Mouse (Mus musculus) heart, embryonic 16.5 days (tissue): ENCODE measurements at regions not wholly inside any gene's neighbourhood (a gene's known extent, or its start where the extent isn't known, plus 50 kb on each side); places are given as distances from the start of the nearest gene placed in this dataset.

Experiments used
- ATAC-seq: fragments of 200-750 bp; cut with Nextera tagmentation; replicated peaks from 2 replicates; pipeline ENCODE4 v1.8.0; 2017; ENCODE audit warnings: moderate number of reproducible peaks; ENCODE audit not compliant: insufficient read depth, low FRiP score; ENCODE audit errors: extremely low read depth
- H3K27ac ChIP-seq: fragments of 300-500 bp; sonication (generic); 2 replicates; pipeline ENCODE4 v1.5.1; 2014; ENCODE audit warnings: mild to moderate bottlenecking, low read length, control low read depth, moderate library complexity
- H3K27me3 ChIP-seq: fragments of 300-500 bp; sonication (generic); 2 replicates; pipeline ENCODE4 v1.6.1; 2014; ENCODE audit warnings: low read length, mixed read lengths; ENCODE audit not compliant: control insufficient read depth, insufficient read depth
- H3K36me3 ChIP-seq: fragments of 300-500 bp; sonication (generic); 2 replicates; pipeline ENCODE4 v1.6.1; 2014; ENCODE audit not compliant: control insufficient read depth, insufficient read depth
- H3K4me1 ChIP-seq: fragments of 300-500 bp; sonication (generic); 2 replicates; pipeline ENCODE4 v1.6.1; 2014; ENCODE audit warnings: low read length, mixed read lengths; ENCODE audit not compliant: control insufficient read depth, insufficient read depth
- H3K4me2 ChIP-seq: fragments of 300-500 bp; sonication (generic); 2 replicates; pipeline ENCODE4 v1.6.1; 2014; ENCODE audit warnings: low read depth, mild to moderate bottlenecking, control low read depth, low read length
- H3K4me3 ChIP-seq: fragments of 300-500 bp; sonication (generic); 2 replicates; pipeline ENCODE4 v1.5.1; 2014; ENCODE audit warnings: mild to moderate bottlenecking, control low read depth, low read length
- H3K9ac ChIP-seq: fragments of 300-500 bp; sonication (generic); 2 replicates; pipeline ENCODE4 v1.6.1; 2014; ENCODE audit warnings: low read length, control low read depth
- H3K9me3 ChIP-seq: fragments of 300-500 bp; sonication (generic); replicated peaks from 2 replicates; pipeline ENCODE4 v1.6.1; 2016; ENCODE audit warnings: low read length; ENCODE audit not compliant: control insufficient read depth
- WGBS: fragments of 180-500 bp; shearing (Covaris S2); extraction: QIAGEN DNeasy Blood & Tissue Kit; methylation state at CpG from one replicate; pipeline ENCODE4 v1.1.7; 2014; 5-methylcytosine and 5-hydroxymethylcytosine counted together

GRCm38 (mm10) chr15:27325847-27326548 lies 140.5 kb upstream of the Ank start:
- Histone ChIP-seq H3K9ac (no peak overlapping the region), H3K4me3 (no peak overlapping the region), H3K4me2 (0 out of 2 replicates have a peak overlapping the region, but pooled peaks have one; percentile 23), H3K9me3 (no peaks in the 10 kb centered on the region), H3K27ac (no peak overlapping the region), H3K27me3 (no peaks in the 10 kb centered on the region), H3K36me3 (no peaks in the 10 kb centered on the region), H3K4me1 (peaks cover 3% of the 10 kb centered on the region; the same call in 1 of the 2 replicates)
- peak; percentile 32; the same call in 1 of the 2 replicates for ATAC-seq
- WGBS, result 24% methylated on average over 15 of the region's 15 CpGs

GRCm38 (mm10) chr15:27326549-27326876 lies 140.0 kb upstream of the Ank start:
- Histone ChIP-seq H3K9me3 (no peaks in the 10 kb centered on the region), H3K9ac (no peak overlapping the region), H3K36me3 (no peaks in the 10 kb centered on the region), H3K4me3 (no peak overlapping the region), H3K4me1 (peaks cover 3% of the 10 kb centered on the region; the same call in 1 of the 2 replicates), H3K4me2 (no peak overlapping the region), H3K27me3 (no peaks in the 10 kb centered on the region), H3K27ac (no peak overlapping the region)
- 43% methylated on average over 5 of the region's 5 CpGs for WGBS
- ATAC-seq, result no peak

GRCm38 (mm10) chr15:27327744-27328143 lies 138.7 kb upstream of the Ank start:
- no peak overlapping the region for H3K9ac ChIP-seq
- no peaks in the 10 kb centered on the region for H3K27me3 ChIP-seq
- H3K9me3 ChIP-seq, result no peaks in the 10 kb centered on the region
- WGBS, result 78% methylated on average over 5 of the region's 5 CpGs
- no peak overlapping the region for H3K4me3 ChIP-seq
- no peaks in the 10 kb centered on the region for H3K36me3 ChIP-seq
- no peak overlapping the region for H3K4me2 ChIP-seq
- H3K27ac ChIP-seq, result no peak overlapping the region
- peaks cover 3% of the 10 kb centered on the region; the same call in 1 of the 2 replicates for H3K4me1 ChIP-seq
- no peak for ATAC-seq

GRCm38 (mm10) chr15:27328441-27328840 lies 138.0 kb upstream of the Ank start:
- no peaks in the 10 kb centered on the region for H3K9me3 ChIP-seq
- peaks cover 3% of the 10 kb centered on the region; the same call in 1 of the 2 replicates for H3K4me1 ChIP-seq
- no peaks in the 10 kb centered on the region for H3K27me3 ChIP-seq
- no peak overlapping the region for H3K4me3 ChIP-seq
- no peaks in the 10 kb centered on the region for H3K36me3 ChIP-seq
- H3K9ac ChIP-seq, result no peak overlapping the region
- H3K27ac ChIP-seq, result no peak overlapping the region
- WGBS, result 86% methylated on average over 2 of the region's 2 CpGs
- no peak overlapping the region for H3K4me2 ChIP-seq
- ATAC-seq, result no peak

- ATAC-seq, result no peak
- Histone ChIP-seq H3K27me3 (no peaks in the 10 kb centered on the region), H3K9ac (no peak overlapping the region), H3K27ac (no peak overlapping the region), H3K4me3 (no peak overlapping the region), H3K9me3 (no peaks in the 10 kb centered on the region), H3K4me1 (no peaks in the 10 kb centered on the region), H3K36me3 (no peaks in the 10 kb centered on the region), H3K4me2 (no peak overlapping the region)
- 63% methylated on average over 4 of the region's 4 CpGs for whole genome bisulfite sequencing
Observed at GRCm38 (mm10) chr15:27340070-27340469, 126.4 kb upstream of the Ank start.

- no peaks in the 10 kb centered on the region for H3K4me1 ChIP-seq
- H3K27me3 ChIP-seq, result no peaks in the 10 kb centered on the region
- no peak overlapping the region for H3K9ac ChIP-seq
- no peaks in the 10 kb centered on the region for H3K9me3 ChIP-seq
- no peak overlapping the region for H3K4me2 ChIP-seq
- no peaks in the 10 kb centered on the region for H3K36me3 ChIP-seq
- WGBS, result 65% methylated on average over 5 of the region's 5 CpGs
- H3K4me3 ChIP-seq, result no peak overlapping the region
- no peak for ATAC-seq
- no peak overlapping the region for H3K27ac ChIP-seq
Observed at GRCm38 (mm10) chr15:27341518-27341976, 124.9 kb upstream of the Ank start.

- Histone ChIP-seq H3K27me3 (no peaks in the 10 kb centered on the region), H3K4me2 (no peak overlapping the region), H3K27ac (no peak overlapping the region), H3K4me1 (no peaks in the 10 kb centered on the region), H3K36me3 (no peaks in the 10 kb centered on the region), H3K9ac (no peak overlapping the region), H3K4me3 (no peak overlapping the region), H3K9me3 (no peaks in the 10 kb centered on the region)
- ATAC-seq, result no peak
- 59% methylated on average over 6 of the region's 6 CpGs for WGBS
Observed at GRCm38 (mm10) chr15:27358441-27358840, 108.0 kb upstream of the Ank start.

GRCm38 (mm10) chr15:27359271-27359670 lies 107.2 kb upstream of the Ank start:
- ATAC-seq, result no peak
- 68% methylated on average over 1 of the region's 1 CpGs for WGBS
- Histone ChIP-seq H3K4me3 (no peak overlapping the region), H3K27ac (no peak overlapping the region), H3K9me3 (no peaks in the 10 kb centered on the region), H3K4me1 (no peaks in the 10 kb centered on the region), H3K4me2 (no peak overlapping the region), H3K9ac (no peak overlapping the region), H3K36me3 (no peaks in the 10 kb centered on the region), H3K27me3 (no peaks in the 10 kb centered on the region)

GRCm38 (mm10) chr15:27374517-27374916 lies 92.0 kb upstream of the Ank start:
- WGBS, result 64% methylated on average over 1 of the region's 1 CpGs
- ATAC-seq, result no peak

More at GRCm38 (mm10) chr15:27374517-27374916, 92.0 kb upstream of the Ank start:
- H3K9ac ChIP-seq, result no peak overlapping the region
- no peaks in the 10 kb centered on the region for H3K4me1 ChIP-seq
- H3K9me3 ChIP-seq, result no peaks in the 10 kb centered on the region
- H3K4me2 ChIP-seq, result no peak overlapping the region
- no peaks in the 10 kb centered on the region for H3K36me3 ChIP-seq
- no peak overlapping the region for H3K27ac ChIP-seq
- H3K4me3 ChIP-seq, result no peak overlapping the region
- H3K27me3 ChIP-seq, result no peaks in the 10 kb centered on the region
